Mouse (Mus musculus): ENCODE data around the gene Kcnab3. TPM values are rescaled to one million over a fixed set of nuclear protein-coding genes. Genes with fewer than 3 reads are reported as not detected.

Kcnab3 gene
- polyA plus RNA-seq, 1 experiment = 2.0 TPM

- H3K36me3 ChIP-seq (ENCODE audit: control insufficient read depth, insufficient read depth) = no peaks in the 10 kb centered on the region
Observed at GRCm38 (mm10) chr11:69369215-69369989, 43.3 kb downstream of the Kcnab3 start, which contains the start of gene Chd3. Chd3 (minus strand) TSS chr11:69369406.

GRCm38 (mm10) chr11:69369990-69370816 is 44.1 kb downstream of the Kcnab3 start:
- H3ac ChIP-seq (ENCODE audit: control insufficient read depth, insufficient read length) = no peak overlapping the region
- TF ChIP-seq REST (IDR thresholded peaks at IDR 0.05; ENCODE audit: insufficient read depth, insufficient read length) (no peak), MYOD1 (IDR thresholded peaks at IDR 0.05; ENCODE audit: control insufficient read depth in 1 of 3, insufficient read length in 2 of 3, low read depth in 2 of 3) (no peak), MAX (IDR thresholded peaks at IDR 0.05; ENCODE audit: low read depth) (no peak), MYOG (IDR thresholded peaks at IDR 0.05; ENCODE audit: control insufficient read depth in 1 of 3, insufficient read depth in 1 of 3, insufficient read length in 2 of 3, low read depth in 2 of 3) (no peak), POLR2AphosphoS2 (IDR thresholded peaks at IDR 0.05; ENCODE audit: insufficient read length, low read depth) (no peak), SRF (IDR thresholded peaks at IDR 0.05; ENCODE audit: control insufficient read depth, insufficient read length, low read depth) (no peak), E2F4 (IDR thresholded peaks at IDR 0.05; ENCODE audit: insufficient read depth) (no peak), CEBPB (IDR thresholded peaks at IDR 0.05; ENCODE audit: insufficient read depth, poor library complexity, severe bottlenecking) (no peak), TCF3 (IDR thresholded peaks at IDR 0.05; ENCODE audit: insufficient read length, low read depth) (no peak)
- no peaks in the 10 kb centered on the region for H3K36me3 ChIP-seq (ENCODE audit: control insufficient read depth, insufficient read depth)
- H3K27me3 ChIP-seq (ENCODE audit: control insufficient read depth, insufficient read depth, insufficient read length) = no peaks in the 10 kb centered on the region
- peaks cover 5% of the 10 kb centered on the region for H3K79me2 ChIP-seq (ENCODE audit: control insufficient read depth, insufficient read depth)
- H3K4me2 ChIP-seq (ENCODE audit: low read depth) = peak overlapping the region; percentile 82
- H3K4me3 ChIP-seq = peak overlapping the region; percentile 56

More at GRCm38 (mm10) chr11:69369215-69369989, 43.3 kb downstream of the Kcnab3 start, which contains the start of gene Chd3:
- peak within 1 kb of the TSS; percentile 82 for H3ac ChIP-seq (ENCODE audit: control insufficient read depth, insufficient read length)
- H3K79me2 ChIP-seq (ENCODE audit: control insufficient read depth, insufficient read depth) = peaks cover 10% of the 10 kb centered on the region
- H3K4me3 ChIP-seq = peak within 1 kb of the TSS; percentile 56
- peak within 1 kb of the TSS; percentile 99 for H3K4me2 ChIP-seq (ENCODE audit: low read depth)
- TF ChIP-seq POLR2A (IDR thresholded peaks at IDR 0.05; ENCODE audit: insufficient read length, low read depth) (peak; percentile 46), USF1 (IDR thresholded peaks at IDR 0.05; ENCODE audit: low read depth) (no peak), POLR2AphosphoS2 (IDR thresholded peaks at IDR 0.05; ENCODE audit: insufficient read length, low read depth) (no peak), E2F4 (IDR thresholded peaks at IDR 0.05; ENCODE audit: insufficient read depth) (no peak)
- H3K27me3 ChIP-seq (ENCODE audit: control insufficient read depth, insufficient read depth, insufficient read length) = no peaks in the 10 kb centered on the region

DNA sequence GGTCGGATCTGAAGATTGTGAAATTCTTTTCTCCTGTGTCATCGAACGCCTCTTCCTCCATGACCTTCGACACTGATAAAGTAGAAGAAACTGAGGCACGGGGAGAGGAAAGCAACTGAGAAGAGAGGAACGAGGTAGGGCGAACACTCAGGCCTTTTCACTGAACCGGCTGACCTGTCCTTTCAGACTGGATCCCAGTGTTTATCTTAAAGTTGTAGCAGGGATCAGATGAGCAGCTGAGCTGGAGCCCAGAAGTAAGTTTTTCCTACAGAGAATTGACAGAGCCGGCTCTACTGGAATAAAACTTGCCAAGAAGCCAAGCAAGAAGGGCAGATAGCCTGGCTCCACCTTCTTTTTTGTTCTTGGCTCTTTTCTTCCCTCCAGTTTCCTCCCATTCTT is 44.8 kb downstream of the Kcnab3 start:
- Histone ChIP-seq H3K36me3 (ENCODE audit: control insufficient read depth, insufficient read depth) (no peaks in the 10 kb centered on the region), H3K27me3 (ENCODE audit: control insufficient read depth, insufficient read depth, insufficient read length) (no peaks in the 10 kb centered on the region), H3K79me2 (ENCODE audit: control insufficient read depth, insufficient read depth) (no peaks in the 10 kb centered on the region), H3K4me3 (no peak overlapping the region), H3K4me2 (ENCODE audit: low read depth) (peak overlapping the region; percentile 53), H3ac (ENCODE audit: control insufficient read depth, insufficient read length) (no peak overlapping the region)
- TF ChIP-seq SRF (IDR thresholded peaks at IDR 0.05; ENCODE audit: control insufficient read depth, insufficient read length, low read depth) (no peak), E2F4 (IDR thresholded peaks at IDR 0.05; ENCODE audit: insufficient read depth) (no peak), TCF12 (IDR thresholded peaks at IDR 0.05; ENCODE audit: insufficient read depth, poor library complexity, severe bottlenecking) (no peak), TCF3 (IDR thresholded peaks at IDR 0.05; ENCODE audit: insufficient read length, low read depth) (no peak), POLR2A (IDR thresholded peaks at IDR 0.05; ENCODE audit: insufficient read length, low read depth) (no peak), POLR2AphosphoS2 (IDR thresholded peaks at IDR 0.05; ENCODE audit: insufficient read length, low read depth) (no peak), MYOG (IDR thresholded peaks at IDR 0.05; ENCODE audit: control insufficient read depth in 1 of 3, insufficient read depth in 1 of 3, insufficient read length in 2 of 3, low read depth in 2 of 3) (no peak), REST (IDR thresholded peaks at IDR 0.05; ENCODE audit: insufficient read depth, insufficient read length) (no peak), USF1 (IDR thresholded peaks at IDR 0.05; ENCODE audit: low read depth) (no peak), MAX (IDR thresholded peaks at IDR 0.05; ENCODE audit: low read depth) (no peak), CEBPB (IDR thresholded peaks at IDR 0.05; ENCODE audit: insufficient read depth, poor library complexity, severe bottlenecking) (no peak), MYOD1 (IDR thresholded peaks at IDR 0.05; ENCODE audit: control insufficient read depth in 1 of 3, insufficient read length in 2 of 3, low read depth in 2 of 3) (no peak)

GRCm38 (mm10) chr11:69371601-69372000 is 45.5 kb downstream of the Kcnab3 start:
- no peaks in the 10 kb centered on the region for H3K27me3 ChIP-seq (ENCODE audit: control insufficient read depth, insufficient read depth, insufficient read length)
- no peak overlapping the region for H3K4me2 ChIP-seq (ENCODE audit: low read depth)
- H3ac ChIP-seq (ENCODE audit: control insufficient read depth, insufficient read length) = no peak overlapping the region
- no peak overlapping the region for H3K4me3 ChIP-seq
- TF ChIP-seq REST (IDR thresholded peaks at IDR 0.05; ENCODE audit: insufficient read depth, insufficient read length) (no peak), CEBPB (IDR thresholded peaks at IDR 0.05; ENCODE audit: insufficient read depth, poor library complexity, severe bottlenecking) (no peak), POLR2A (IDR thresholded peaks at IDR 0.05; ENCODE audit: insufficient read length, low read depth) (no peak), E2F4 (IDR thresholded peaks at IDR 0.05; ENCODE audit: insufficient read depth) (no peak), SRF (IDR thresholded peaks at IDR 0.05; ENCODE audit: control insufficient read depth, insufficient read length, low read depth) (no peak), MYOG (IDR thresholded peaks at IDR 0.05; ENCODE audit: control insufficient read depth in 1 of 3, insufficient read depth in 1 of 3, insufficient read length in 2 of 3, low read depth in 2 of 3) (peak in 1 of 3 experiments; percentile 2), TCF3 (IDR thresholded peaks at IDR 0.05; ENCODE audit: insufficient read length, low read depth) (no peak), USF1 (IDR thresholded peaks at IDR 0.05; ENCODE audit: low read depth) (no peak), MAX (IDR thresholded peaks at IDR 0.05; ENCODE audit: low read depth) (no peak), MYOD1 (IDR thresholded peaks at IDR 0.05; ENCODE audit: control insufficient read depth in 1 of 3, insufficient read length in 2 of 3, low read depth in 2 of 3) (peak in 2 of 3 experiments; percentile 11 to 54), POLR2AphosphoS2 (IDR thresholded peaks at IDR 0.05; ENCODE audit: insufficient read length, low read depth) (peak; percentile 52), TCF12 (IDR thresholded peaks at IDR 0.05; ENCODE audit: insufficient read depth, poor library complexity, severe bottlenecking) (no peak)
- H3K36me3 ChIP-seq (ENCODE audit: control insufficient read depth, insufficient read depth) = no peaks in the 10 kb centered on the region
- no peaks in the 10 kb centered on the region for H3K79me2 ChIP-seq (ENCODE audit: control insufficient read depth, insufficient read depth)

All from myocyte (in vitro differentiated cells).